Mouse (Mus musculus): ENCODE measurements around the gene Nupl2.
A peak's percentile ranks its signal among the peaks of the same experiment; 100 is the strongest.

The Nupl2 gene

GRCm38 (mm10) chr5:24164789-24165445 is at the start of gene Nupl2:
Gene Nupl2 (plus strand): TSS chr5:24164963.
- DNase-seq, result peak; percentile 81 to 83

GRCm38 (mm10) chr5:24122221-24122620 is 42.5 kb upstream of the Nupl2 start:
- DNase-seq, result no peak

GRCm38 (mm10) chr5:24124175-24124574 is 40.6 kb upstream of the Nupl2 start:
- DNase-seq, result no peak

GRCm38 (mm10) chr5:24124579-24125276 is 40.0 kb upstream of the Nupl2 start:
- no peak for DNase-seq

GRCm38 (mm10) chr5:24125910-24126636 is 38.7 kb upstream of the Nupl2 start:
- DNase-seq, result no peak

- DNase-seq, result no peak
These were observed 37.8 kb upstream of the Nupl2 start for GRCm38 (mm10) chr5:24126967-24127366.

GRCm38 (mm10) chr5:24146964-24147363 is 17.8 kb upstream of the Nupl2 start:
- no peak for DNase-seq

- DNase-seq, result no peak
These were observed 12.6 kb upstream of the Nupl2 start for GRCm38 (mm10) chr5:24152199-24152598.

GRCm38 (mm10) chr5:24156774-24157173 is 8.0 kb upstream of the Nupl2 start:
- no peak for DNase-seq

GRCm38 (mm10) chr5:24167263-24167662 is 2.5 kb downstream of the Nupl2 start:
- no peak for DNase-seq

GRCm38 (mm10) chr5:24169881-24170280 is 5.1 kb downstream of the Nupl2 start:
- DNase-seq, result no peak

- DNase-seq, result no peak
These were observed 7.3 kb downstream of the Nupl2 start for GRCm38 (mm10) chr5:24172092-24172491.

GRCm38 (mm10) chr5:24181514-24182295 is 16.9 kb downstream of the Nupl2 start:
- DNase-seq, result no peak

- DNase-seq, result no peak
These were observed 17.6 kb downstream of the Nupl2 start for GRCm38 (mm10) chr5:24182296-24182734.

- no peak for DNase-seq
These were observed 18.3 kb downstream of the Nupl2 start for GRCm38 (mm10) chr5:24183096-24183495.

- DNase-seq, result no peak
These were observed 19.2 kb downstream of the Nupl2 start for GRCm38 (mm10) chr5:24184011-24184410.

GRCm38 (mm10) chr5:24188476-24188875 is 23.7 kb downstream of the Nupl2 start:
- DNase-seq, result no peak

- no peak for DNase-seq
These were observed 27.1 kb downstream of the Nupl2 start for GRCm38 (mm10) chr5:24191821-24192220.

GRCm38 (mm10) chr5:24201006-24201405 is 36.2 kb downstream of the Nupl2 start:
- DNase-seq, result no peak

GRCm38 (mm10) chr5:24202492-24202891 is 37.7 kb downstream of the Nupl2 start:
- no peak for DNase-seq

- no peak for DNase-seq
These were observed 38.5 kb downstream of the Nupl2 start for GRCm38 (mm10) chr5:24203266-24203665.

- no peak for DNase-seq
These were observed 43.2 kb downstream of the Nupl2 start for GRCm38 (mm10) chr5:24207965-24208364.

- no peak for DNase-seq
These were observed 43.7 kb downstream of the Nupl2 start for GRCm38 (mm10) chr5:24208505-24208904.

All from thymus, adult 18-20 months (tissue).